Mouse (Mus musculus) mesoderm, embryonic 11.5 days (tissue): ENCODE measurements around the gene Asic1.
"Not testable (repeated sequence)": the region's sequence is repeated elsewhere in the genome, so short reads cannot be mapped to it uniquely, and the experiment has no call there.

ENCODE experiments used
- DNase-seq: peaks from one replicate; pipeline ENCODE4 v3.0.0-alpha.2; 2012; ENCODE audit warnings: low read depth, low spot score

The Asic1 gene

DNA sequence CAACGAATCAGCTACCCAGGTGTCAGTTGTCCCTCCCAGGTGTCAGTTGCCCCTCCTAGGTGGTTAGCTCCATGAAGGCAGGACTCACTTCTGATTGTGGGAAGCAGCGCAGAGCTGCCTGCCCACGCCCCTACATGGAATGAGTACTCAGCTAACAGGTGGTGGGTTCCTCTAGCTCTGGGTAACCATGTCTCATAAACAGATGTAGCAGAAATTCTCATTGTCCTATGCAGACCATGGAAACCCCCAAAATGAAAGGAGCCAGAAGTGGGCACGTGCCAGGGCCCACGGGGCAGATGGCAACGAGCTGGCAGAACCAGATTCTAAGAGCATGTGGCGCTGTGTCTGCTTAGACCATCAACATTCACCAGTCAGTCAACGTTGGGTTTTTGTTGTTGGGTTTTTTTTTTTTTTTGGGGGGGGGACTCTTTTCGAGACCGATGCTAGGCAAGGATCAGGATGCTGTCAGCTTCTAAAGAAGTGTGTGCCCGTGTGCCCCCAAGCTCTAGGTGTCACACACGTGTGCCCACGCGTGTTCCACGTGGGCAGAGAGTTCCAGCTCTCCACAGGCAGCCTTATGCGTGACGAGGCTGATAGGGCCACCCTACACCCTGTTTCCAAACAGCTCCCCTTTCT lies 6.1 kb upstream of the Asic1 start:
- no peak for DNase-seq

DNA sequence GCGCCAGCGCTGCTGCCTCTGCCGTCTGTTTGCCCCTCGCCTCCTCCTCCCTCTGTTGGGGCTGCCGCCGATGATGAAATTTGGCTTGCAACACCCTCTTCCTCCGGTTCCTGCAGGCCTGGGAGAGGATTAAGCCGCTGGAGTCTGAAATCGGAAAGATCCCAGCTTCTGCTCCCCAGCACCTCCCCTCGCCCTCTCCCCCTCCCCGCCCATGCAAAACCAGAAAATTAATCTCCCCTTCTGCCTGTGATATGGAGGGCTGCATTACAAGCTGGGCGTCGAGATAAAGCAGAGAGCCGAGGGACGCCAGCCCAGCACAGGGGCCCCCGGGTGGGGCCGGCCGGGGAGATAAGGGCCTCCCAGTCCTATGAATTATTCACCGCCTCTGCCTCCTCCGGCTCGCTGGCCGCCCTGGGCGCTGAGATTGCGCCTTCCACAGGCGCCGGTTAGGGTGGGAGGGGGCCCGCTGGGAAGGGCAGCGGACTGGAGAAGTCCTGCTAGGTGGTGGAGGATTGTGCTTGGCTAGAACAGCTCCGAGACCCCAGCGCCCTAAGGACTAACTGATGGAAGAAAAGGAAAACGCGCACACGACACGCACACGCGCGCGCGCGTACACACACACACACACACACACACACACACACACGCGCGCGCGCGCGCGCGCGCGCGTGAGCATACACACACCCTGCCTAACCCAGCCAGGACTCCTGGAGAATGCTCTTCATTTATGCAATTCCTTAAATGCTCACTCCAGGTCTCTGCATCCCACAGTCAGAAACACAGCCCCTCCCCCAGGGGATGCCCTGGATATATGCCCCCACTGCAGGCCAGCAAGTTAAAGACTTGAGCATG lies 5.3 kb upstream of the Asic1 start:
- DNase-seq: peak; percentile 52

DNA sequence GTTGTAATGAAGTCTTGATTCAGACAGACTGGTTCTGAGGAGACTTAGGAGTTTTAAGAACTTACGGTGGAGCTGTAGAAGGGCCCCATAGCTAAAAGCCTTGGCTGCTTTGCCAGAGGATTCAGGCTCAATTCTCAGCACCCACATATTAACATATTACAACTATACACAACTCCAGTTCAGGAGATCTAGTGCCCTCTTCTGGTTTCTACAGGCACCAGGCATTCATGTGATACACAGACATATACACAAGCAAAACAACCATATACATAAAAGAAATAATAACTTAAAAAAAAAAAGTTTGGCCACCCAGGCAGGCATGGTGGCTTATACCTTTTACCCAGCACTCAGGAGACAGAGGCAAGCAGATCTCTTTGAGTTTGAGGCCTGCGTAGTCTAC lies 2.6 kb upstream of the Asic1 start:
- DNase-seq: no peak

DNA sequence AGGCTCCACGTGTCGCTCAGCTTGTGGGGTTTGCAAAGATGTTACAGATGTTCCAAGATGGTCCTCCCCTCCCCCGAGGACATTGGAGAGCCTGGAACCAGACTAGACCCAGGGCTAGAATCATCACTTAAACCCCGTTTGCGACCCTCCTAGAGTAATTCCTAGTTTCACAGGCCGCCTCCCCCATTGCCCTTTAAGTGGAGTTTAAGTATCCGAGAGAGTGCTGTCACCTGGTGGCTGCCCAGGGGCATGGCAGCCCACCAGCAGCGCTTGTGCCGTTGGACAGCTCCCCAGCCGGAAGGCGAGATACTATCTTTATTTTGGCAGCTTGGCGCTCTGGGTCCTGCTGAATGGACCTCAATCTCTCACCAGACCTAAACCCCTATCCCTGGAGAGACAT lies 1.3 kb upstream of the Asic1 start:
- peak; percentile 82 for DNase-seq

DNA sequence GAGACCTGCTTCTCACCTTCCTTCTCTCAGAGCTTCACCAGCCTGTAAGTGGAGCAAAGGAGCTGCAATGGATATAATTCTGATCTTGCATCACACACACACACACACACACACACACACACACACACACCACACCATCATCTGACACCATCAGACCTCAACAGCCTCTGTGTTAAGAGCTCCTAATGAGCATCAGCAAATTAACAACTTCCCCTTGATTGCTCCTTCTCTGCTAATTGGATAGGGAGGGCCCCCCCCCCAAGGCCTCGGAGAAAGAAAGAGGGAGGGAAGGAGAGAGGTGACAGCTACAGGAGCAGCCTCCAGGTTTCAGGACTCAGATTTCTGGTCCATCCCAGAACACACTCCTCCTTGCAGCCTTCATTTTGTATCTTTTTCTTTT lies 776 bp upstream of the Asic1 start:
- no peak for DNase-seq

DNA sequence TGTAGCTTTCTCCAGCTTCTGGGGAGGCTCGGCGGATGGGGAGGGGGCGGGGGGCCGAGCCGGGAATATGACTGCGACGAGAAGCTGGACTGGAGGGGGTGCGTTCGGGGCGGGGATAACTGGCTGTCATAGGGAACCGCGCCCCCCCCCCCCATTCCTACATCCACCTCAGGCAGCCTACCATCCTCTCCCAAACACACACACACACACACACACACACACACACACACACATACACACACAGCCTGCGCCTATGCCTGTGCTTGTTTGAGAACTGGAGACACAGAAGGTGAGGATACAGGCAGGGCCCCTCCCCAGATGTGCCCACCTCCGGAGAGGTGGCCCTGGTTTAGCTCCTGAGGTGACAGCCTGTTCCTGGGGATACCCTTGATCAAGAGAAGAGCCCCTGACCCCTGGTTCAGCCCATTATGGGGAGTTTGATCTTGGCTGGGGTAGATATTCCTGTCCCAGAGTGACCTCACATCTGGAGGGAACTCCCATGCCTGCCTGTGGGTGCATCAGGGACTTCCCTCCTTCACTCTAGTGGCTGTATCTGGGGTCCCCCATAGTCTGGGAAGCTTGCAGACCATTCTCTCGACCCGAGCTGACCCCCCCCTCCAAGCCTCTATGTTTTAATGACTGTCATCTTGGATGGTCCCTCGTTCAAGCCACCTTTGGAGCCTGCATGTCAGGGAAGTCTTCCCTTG lies 949 bp downstream of the Asic1 start:
- DNase-seq: no peak

DNA sequence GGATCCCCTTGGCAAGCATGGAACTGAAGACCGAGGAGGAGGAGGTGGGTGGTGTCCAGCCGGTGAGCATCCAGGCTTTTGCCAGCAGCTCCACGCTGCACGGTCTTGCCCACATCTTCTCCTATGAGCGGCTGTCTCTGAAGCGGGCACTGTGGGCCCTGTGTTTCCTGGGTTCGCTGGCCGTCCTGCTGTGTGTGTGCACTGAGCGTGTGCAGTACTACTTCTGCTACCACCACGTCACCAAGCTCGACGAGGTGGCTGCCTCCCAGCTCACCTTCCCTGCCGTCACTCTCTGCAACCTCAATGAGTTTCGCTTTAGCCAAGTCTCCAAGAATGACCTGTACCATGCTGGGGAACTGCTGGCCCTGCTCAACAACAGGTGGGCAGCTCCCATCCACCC lies 1.6 kb downstream of the Asic1 start:
- DNase-seq: no peak

DNA sequence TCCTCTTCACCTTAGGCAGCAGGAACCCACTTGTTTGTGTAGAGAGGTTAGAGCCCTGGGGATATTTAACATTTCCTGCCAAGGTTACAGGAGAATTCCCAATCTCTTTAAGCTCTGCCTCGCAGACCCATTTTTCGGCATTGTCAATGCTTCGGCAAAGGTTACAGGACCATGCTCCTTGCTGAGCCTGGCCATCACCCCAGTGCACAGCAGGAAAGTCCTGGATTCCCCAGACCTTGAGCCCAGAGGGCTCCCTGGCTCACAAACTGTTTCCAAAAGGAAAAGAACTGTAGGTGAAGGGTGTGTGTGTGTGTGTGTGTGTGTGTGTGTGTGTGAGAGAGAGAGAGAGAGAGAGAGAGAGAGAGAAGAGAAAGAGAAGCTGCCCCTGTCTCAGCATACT lies 4.7 kb downstream of the Asic1 start:
- no peak for DNase-seq

DNA sequence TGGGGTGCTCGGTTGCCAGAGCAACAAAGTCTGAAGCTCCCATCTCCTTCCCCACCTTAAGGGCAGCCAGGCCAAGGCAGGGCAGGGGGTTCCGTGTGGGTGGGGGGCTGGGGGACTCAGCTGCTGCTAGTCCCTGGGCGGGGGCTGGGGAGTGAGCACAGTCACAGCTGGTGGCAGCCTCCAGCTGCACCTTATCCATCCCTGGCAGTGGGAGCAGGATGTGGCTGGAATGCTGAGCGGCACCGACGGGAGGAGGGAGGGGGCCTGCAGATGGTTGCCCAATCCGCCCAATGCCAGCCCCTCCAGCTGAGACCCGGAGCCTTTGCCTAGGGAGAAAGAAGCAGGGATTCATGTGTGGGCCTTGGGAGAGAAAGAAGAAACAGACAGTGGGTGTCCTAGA lies 6.9 kb downstream of the Asic1 start:
- DNase-seq: no peak

DNA sequence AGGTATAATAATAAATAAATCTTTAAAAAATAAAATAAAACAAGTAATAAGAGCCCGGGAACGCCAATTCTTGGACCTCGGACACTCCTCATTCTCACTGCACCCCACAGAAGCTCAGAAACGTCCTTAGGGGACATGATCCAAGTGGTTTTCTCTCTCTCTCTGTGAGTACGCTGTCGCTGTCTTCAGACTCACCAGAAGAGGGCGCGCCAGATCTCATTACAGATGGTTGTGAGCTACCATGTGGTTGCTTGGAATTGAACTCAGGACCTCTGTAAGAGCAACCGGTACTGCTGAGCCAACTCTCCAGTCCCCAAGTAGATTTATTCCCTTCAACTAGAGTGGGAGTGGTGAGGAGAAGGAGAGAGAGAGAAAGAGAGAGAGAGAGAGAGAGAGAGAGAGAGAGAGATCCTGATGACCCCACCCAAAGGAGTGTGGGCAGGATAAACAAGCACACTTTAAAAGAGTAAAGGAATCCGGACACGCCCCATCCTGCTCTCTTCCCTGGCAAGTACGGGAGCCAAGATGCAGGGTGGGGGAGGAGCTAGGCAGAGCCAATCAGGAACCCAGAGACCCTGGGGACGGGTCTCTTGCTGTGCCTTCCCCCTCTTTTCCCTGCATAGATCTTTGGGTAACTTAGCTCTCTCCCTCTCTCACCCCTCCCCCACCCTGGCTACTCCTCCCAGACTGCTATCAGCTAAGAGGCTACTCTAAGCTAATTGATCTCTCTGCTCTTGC lies 8.1 kb downstream of the Asic1 start:
- DNase-seq: peak; percentile 65

DNA sequence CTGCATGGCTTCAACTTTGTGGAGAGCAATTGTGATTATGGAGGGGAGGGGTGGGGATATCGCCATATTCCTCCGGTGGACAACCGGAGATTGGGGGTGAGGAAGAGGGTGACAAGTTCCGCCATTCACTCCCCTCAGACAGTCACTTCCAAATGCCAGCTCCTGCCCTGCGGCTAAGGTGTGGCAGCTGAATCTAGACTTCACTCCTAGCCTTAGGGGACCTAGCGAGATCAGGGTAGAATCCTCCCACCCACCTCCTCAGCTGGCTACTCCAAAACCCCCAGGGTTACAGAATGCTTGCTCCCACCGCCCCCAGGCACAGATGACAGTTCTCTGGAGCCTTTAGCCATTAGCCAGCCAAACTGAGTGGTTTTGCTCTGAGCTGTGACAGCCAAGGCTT lies 8.8 kb downstream of the Asic1 start:
- DNase-seq: no peak

DNA sequence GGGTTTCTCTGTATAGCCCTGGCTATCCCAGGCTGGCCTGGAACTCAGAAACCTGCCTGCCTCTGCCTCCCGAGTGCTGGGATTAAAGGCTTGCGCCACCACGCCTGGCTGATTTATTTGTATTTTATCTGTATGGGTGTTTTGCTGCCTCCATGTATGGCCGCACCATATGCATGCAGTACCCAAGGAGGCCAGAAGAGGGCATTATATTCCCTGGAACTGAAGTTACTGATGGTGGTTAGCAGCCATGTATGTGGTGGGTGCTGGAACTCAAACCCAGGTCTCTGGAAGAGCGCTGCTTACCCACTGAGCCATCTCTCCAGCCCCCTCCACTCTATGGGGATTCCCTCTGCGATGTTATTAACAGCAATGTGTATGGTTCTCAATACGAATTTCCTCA lies 12.7 kb downstream of the Asic1 start:
- DNase-seq: no peak

DNA sequence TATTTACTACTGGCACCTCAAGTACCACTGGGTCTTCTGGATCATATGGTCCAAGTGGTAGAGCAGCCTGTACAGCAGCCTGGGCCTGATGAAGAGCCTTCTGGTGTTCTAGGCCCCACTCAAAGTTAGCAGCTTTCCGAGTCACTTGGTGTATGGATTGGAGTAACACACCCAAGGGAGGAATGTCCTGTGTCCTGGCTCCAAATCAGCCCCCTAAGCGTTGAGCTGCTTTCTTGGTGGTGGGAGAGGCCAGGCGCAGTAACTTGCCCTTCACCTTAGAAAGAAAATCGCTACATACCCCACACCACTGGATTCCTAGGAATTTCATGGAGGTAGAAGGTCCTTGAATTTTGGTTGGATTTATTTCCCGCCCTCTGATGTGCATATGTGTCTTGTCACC lies 14.0 kb downstream of the Asic1 start:
- no peak for DNase-seq

DNA sequence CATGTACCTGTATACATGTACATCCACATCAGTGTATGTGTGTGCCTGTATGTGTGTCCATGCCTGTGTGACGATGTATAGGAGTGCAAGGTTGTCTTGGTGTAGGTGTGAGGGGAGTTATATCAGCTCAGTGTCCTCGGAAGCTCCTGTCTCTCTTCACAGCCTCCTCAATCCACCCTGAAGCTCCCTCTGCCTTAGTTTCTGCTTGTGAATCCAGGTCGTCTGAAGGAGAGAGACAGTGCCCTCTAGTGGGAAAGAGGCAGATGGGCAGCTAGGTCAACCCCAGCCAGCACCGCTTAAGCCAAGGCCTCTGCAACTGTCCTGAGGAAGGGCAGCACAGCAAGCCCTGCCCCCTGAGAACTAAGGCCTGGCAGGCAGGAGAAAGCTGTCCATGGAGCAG lies 18.5 kb downstream of the Asic1 start:
- peak; percentile 79 for DNase-seq

DNA sequence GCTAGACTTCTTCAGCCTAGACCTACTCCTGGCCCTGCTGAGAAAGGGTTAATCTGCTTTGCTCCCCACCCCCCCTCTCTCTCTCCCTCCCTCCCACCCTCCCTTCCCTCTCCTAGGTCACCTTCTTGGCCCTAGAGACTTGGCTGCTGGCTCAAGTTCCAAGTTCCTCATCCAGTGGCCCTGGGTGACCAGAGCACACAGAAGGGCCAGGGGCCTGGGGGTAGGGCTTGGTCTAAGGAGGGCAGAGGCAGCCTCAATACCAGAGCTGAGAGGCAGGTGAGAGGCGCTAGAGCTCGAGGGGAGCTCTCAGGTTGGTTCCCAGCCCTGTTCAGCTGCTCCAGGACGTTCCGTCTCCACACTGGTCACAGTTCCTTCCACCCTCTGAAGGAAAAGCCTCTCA lies 20.8 kb downstream of the Asic1 start:
- no peak for DNase-seq

DNA sequence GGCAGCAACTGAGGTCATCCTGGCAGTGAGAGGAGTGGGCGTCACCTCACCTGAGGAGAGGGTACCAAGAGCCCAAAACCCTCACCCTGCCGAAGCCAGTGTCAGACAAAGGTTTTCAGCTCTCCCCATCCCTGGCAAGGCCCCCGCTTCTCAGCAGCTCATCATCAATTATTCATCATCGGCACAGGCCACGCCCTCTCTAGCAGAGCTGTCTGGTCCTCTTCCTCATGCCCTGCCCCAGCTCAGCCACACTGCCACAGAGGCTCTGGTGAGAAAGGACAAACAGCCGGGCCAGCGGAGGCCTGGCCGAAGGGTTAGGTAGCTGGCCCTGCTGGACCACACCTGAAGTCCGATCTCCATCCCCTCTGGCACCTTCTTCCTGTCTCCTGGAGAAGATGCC lies 21.8 kb downstream of the Asic1 start:
- DNase-seq: no peak

DNA sequence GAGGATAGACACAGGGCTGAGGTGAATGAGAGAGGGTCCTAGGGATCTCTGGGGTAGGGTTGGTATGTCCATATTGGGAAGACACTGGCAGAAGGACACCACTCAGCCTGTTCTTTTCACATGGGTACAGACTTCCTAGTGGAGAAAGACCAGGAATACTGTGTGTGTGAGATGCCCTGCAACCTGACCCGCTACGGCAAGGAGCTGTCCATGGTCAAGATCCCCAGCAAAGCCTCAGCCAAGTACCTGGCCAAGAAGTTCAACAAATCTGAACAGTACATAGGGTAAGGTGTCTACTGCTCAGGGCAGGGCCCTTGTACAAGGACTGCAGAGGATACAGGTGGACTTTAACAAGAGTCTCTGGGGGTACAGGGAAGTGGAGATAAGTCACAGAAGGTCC lies 27.1 kb downstream of the Asic1 start:
- no peak for DNase-seq

DNA sequence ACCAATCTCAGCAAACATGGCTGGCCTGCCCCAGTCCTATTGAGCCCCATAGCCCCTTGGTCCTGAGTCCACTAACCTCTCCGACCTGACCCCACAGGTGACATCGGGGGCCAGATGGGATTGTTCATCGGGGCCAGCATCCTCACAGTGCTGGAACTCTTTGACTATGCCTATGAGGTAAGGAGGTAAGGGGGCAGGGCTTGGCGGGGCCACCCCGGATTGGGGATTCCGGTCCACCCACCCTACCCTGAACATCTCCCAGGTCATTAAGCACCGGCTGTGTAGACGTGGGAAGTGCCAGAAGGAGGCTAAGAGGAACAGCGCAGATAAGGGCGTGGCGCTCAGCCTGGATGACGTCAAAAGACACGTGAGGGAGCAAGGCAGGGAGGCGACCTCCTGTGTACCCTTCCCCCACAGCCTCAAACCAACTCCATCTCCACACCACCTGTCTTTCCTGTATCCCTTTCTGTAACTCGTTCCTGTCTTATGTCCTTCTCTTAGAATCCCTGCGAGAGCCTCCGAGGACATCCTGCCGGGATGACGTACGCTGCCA lies 28.4 kb downstream of the Asic1 start:
- DNase-seq: no peak

DNA sequence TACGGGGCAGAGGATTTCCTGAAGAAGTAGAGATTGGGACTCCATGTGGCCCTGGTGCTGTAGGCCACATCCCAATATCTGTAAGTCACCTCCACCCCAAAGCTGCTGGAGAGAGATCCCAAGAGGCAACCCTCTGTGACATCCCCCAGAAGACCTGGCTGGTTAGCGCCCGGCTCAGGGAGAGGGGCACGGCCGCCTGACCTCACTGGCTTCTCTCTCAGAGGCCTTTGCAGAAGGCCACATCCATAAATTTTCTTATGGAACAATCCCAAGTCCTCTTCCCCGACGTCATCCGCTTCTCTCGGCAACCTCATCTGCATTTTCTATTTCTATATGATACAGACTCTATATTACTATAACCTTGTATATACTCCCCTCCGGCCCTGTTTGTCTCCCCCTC lies 29.5 kb downstream of the Asic1 start:
- no peak for DNase-seq

DNA sequence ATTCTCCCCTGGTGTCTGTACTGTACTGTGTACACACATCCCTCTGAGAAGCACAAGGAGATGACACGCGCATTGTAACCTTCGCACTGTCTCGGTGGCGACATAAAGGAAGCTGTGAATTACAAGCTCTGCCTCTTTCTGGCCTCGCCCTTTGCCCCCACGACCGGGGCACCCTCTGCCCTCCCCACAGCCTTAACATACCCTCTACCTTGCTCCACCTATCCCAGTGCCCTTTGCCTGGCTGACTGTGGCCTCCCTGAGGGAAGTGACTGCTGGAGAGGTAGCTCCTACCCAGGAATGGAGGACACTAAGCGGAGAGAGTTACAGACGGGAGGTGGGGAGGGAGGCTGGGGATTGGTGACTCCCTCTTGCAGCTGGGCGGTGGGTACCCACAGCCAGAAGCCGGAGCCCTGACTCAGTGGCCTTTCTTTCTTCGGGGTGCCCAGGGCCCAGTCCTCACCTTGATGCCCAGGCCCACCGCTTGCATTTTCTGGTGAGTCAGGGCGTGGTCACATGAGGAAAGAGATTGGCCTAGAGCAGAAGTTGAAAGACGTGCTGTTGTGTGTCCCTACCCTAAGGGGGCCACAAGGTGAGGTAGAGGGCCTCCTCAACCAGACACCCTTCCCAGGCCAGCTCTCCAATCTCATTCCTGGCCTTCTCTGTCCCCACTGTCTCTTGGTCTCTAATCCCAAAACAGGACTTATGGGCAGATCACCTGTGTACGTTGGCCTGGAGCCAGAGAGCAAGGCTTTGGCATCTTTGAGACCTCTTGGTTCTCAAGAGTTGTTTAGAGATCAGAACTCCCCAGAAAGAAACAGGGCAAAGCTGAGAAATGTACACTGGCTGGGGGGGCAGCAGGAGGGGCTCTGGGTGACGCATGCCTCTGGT lies 30.3 kb downstream of the Asic1 start:
- DNase-seq: no peak

DNA sequence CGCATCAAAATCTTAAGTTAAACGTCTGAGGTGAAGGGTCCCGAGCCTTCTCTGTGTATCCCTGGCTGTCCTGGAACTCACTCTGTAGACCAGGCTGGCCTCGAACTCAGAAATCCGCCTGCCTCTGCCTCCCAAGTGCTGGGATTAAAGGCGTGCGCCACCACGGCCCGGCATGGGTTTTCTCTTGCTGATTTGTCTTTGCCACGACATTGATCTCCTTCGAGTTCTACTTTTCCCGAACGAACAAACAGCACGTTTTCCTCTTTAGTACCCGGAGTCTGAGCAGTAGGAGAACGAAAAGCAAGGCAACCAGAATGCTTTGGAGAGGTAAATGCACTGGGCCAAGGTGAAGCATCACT lies 31.5 kb downstream of the Asic1 start:
- not testable (repeated sequence) for DNase-seq
